Mouse (Mus musculus): ENCODE measurements at regions not wholly inside any gene's neighbourhood (a gene's known extent, or its start where the extent isn't known, plus 50 kb on each side); places are given as distances from the start of the nearest gene placed in this dataset.
"Not testable (repeated sequence)": the region's sequence is repeated elsewhere in the genome, so short reads cannot be mapped to it uniquely, and the experiment has no call there.

DNA sequence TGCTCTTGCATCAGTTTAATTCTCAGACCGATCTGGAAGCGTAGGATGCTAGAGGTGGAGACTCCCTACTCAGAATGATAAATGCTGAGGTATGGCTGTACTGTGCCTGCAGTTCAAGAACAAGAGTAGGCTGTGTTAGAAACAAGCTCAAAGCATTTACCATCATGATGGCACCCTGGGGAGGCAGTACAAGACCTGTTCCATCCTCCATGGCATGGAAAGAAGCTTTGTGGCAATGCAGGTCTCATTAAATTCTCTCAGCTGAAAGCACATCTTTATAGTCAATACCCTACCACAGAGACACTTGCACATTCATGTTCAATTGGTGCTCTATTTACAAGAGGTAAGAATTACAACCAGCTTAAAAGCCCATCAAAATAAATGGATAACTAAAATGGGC lies 209.5 kb downstream of the Tbl1xr1 start:
- DNase-seq = no peak

DNA sequence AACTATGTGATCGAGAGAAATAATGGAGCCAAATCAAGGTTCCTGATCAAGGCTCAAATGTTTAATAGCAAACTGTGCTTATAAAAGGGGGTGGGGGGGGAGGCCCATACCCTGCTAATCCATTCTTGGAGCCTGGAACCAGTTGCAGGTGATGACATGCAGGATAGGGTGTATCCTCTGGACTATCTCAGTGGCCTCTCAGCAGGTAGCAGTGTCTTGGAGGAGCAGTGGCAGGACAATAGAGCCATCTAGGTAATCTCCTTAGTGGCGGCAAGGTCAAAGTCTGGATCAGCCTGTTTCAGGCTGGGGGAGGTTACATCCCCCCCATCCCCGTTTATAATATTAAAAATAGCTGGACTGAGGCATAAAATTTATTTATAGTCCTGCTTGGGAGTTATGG lies 217.0 kb downstream of the Tbl1xr1 start:
- DNase-seq = no peak

DNA sequence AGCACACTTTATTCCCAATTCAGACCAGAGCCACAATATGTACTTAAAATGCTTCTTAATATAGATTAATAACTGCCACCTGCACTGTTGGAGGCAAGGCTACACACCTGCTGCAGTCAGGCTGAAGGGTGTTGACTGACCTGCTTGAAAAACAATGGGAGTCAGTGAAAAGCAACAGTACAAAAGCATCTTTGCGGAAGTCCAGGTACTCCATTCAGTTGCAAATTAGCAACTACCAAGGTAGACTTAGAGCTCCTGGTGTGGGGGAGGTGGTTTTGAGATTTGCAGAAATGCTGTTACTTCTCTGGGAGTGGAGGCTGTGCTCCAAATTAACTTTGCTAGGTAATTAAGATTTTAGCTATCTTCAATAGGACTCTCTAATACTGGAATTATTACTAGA lies 217.6 kb downstream of the Tbl1xr1 start:
- not testable (repeated sequence) for DNase-seq

DNA sequence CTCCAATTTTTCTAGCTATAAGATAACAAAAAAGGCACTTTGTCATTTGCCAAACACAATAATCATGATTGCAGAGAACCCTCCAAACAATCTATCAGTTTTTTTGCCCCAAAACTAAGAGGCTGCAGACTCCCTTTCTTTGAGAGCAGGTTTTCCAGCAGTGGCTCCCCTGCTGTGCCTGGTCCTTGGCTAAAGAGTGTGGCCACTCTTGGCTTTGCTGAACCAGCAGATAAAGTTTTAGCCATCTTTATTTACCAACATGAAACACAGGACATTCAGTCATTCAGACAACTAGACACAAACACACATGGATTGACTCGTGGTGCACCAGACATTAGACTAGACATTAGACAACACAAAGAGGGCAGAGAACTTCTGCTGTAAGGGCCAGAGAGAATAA lies 220.5 kb downstream of the Tbl1xr1 start:
- not testable (repeated sequence) for DNase-seq

DNA sequence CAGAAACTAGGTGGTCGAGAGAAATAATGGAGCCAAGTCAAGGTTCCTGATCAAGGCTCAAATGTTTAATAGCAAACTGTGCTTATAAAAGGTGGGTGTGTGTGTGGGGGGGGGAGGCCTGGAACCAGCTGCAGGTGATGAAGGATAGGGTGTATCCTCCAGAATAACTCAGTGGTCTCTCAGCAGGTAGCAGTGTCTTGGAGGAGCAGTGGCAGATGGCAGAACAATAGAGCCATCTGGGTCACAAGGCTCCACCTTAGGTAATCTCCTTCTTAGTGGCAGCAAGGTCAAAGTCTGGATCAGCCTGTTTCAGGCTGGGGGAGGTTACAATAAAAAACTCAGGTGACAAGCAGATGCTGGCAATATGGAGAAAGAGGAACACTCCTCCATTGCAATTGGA lies 221.4 kb downstream of the Tbl1xr1 start:
- not testable (repeated sequence) for DNase-seq

DNA sequence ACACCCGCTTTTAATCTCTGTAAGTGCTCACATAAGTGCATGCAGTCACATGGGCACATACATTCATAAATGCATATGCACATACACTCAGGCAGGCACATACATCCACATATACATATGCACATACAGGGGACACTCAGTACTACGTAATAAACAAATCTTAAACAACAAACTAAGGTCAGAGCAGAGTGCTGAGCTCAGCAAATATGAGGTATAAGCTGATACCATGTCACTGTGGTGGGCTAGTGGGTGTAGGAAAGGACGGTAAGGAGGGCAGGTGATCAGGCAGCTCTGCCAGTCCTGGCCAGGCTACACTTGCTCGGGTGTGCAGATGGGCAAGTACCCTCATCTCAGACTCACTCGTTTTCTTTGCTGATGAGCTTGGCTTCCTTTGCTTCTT lies 224.1 kb downstream of the Tbl1xr1 start:
- DNase-seq = no peak

DNA sequence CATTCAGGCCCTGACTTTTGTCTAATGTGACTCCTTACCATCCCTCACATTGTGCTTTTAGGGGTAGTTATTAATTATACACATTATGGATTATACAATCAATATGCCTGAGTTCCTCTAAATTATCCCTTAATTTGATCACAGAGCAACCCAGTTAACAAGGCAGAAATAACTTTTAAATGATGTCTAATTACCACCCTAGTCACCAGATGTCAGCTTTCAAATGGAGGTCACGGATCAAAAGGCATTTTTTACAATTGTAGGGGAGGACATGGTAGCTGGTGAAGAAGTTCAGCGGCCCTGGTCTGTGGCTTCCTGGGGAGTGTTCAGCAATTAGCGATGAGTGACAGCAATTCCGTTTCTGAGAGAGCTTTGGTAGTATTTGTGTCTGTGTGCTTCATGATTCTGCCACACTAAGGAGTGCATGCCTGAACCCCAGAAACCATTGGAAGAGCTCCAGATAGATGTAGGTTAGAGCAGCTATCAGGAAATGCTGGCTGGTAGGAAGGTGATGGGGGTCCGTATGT lies 225.6 kb downstream of the Tbl1xr1 start:
- no peak for DNase-seq

DNA sequence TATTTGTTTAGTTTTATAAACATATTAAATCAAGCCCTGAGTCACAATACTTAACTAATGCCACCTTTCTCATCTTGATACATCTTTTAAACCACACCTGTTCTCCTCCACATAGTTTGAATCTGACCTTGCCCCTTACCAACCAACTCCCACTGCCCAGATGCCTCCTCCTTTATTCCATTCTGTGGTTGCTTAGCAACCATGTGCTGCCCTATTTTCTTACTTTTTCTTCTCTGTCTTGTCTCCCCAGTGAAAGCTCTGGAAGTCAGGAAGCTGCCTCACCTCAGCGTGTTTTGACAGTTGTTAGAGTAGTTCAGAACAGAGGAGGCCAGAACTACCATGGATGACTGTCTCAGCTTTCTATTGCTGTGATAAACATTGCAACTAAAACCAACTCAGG lies 227.7 kb downstream of the Tbl1xr1 start:
- DNase-seq = no peak

DNA sequence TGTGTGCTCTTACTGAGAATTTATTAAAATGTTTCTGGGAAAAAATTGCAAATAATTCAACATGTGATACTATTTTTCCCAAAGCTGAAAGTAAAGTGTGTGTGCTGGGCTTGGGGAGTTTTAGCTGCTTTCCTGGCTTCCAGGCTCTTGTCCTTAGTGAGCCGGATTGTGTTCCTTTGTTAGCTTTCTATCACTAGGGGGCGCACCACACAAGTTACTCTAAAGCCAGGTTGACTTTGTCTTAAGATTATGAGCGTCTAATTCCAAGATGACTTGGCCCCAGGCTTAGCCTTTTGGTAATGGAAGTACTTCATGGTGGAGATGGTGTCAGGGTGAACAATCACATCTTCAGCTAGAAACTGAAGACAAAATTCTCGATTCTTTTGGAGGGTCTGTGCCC lies 230.2 kb downstream of the Tbl1xr1 start:
- DNase-seq = peak in 1 of 2 experiments; percentile 29

DNA sequence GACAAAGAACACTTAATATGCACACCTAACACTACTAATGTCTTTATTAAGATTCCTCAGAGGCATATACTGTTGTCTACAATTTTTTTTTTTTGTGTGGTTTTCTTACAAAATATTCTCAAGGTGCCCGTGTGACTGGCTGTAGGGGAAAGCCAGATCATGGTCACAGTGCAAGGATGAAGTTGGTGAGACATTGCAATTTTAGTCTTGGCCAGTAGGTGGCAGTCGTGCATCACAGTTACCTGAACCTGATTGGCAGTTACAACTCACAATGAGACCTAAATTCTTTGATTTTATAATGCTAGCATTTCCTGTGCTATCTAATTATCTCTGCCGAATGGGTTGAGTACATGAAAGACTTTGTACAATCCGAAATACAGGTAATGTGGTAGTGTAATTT lies 232.5 kb downstream of the Tbl1xr1 start:
- DNase-seq = peak; percentile 75 to 83

DNA sequence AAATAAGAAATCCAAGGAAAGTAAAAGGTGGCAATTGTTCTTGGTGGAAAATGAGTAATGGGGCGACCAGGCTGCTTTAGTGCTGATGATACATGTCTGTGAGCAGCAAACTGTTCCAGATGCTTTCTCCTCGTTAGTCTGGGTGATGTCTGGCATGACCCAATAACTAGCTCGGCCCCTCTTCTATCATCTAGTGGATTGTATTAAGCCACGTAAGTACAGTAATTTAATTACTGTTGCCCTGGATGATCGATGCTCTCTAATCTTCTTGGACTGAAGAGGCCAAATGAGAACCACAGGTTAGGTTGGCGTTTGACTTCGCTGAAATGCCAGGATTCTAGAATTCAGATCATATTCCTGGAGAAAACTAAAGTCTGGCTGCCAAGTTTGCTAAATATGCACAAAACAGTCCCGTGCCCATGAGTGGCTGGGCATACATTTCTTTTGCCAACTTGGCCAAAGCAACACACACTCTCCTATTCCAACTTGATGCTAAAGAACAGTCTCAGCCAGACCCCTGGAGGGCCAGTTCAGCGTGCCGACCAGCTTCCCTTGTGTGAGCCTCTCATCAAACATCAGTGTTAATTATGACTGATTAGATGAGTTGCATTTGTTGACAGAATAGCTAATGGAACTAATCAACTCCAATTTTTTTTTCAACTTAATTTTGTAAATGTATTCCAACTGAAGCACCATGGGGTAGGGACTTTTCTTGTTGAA lies 240.2 kb downstream of the Tbl1xr1 start:
- peak in 1 of 2 experiments; percentile 10 for DNase-seq

DNA sequence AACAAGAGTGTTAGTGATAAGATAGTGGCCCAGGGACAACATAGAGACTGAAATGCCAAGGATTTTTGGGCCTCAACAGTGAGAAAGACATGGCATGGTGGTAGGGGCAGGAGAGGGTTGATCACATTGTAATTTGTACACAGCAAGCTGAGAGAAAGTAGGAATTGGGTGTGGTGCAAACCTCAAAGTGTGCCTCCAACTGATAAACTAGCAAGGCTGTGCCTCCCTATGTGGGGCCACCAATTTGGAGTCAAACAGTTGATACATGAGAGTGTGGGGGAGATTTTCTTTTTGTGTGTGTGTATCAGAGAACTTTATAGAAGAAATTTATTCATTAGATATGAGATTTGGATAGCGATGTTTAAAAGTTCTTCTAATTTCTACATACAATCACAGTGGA lies 244.0 kb downstream of the Tbl1xr1 start:
- not testable (repeated sequence) for DNase-seq

DNA sequence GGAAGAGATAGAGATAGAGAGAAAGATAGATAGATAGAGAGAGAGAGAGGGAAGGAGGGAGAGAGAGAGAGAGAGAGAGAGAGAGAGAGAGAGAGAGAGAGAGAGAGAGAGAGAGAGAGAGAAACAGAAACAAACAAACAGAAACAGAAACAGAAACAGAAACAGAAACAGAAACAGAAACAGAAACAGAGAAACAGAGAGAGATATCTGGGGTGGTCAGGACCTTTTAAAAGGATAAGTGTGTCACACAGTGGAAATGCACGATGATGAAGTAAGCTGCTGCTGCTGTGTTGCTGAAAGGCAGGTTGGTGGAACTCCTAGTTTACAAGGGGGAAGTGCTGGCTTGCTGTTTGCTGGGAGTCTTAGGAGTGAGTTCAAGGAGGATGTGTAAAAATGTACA lies 254.8 kb downstream of the Tbl1xr1 start:
- no peak for DNase-seq

Measured in cerebellum, postnatal 25 days (tissue).